Mouse (Mus musculus) G1E (cell line): ENCODE measurements around the gene Tmem121. TPM values are rescaled to one million over a fixed set of nuclear protein-coding genes. Genes with fewer than 3 reads are reported as not detected.
"Not testable (repeated sequence)": the region's sequence is repeated elsewhere in the genome, so short reads cannot be mapped to it uniquely, and the experiment has no call there.

Source experiments
- ATAC-seq: 2 replicates; pipeline ENCODE4 v1.8.0; 2016; ENCODE audit warnings: mild to moderate bottlenecking; ENCODE audit not compliant: insufficient number of reproducible peaks, poor library complexity, low FRiP score, severe bottlenecking; ENCODE audit errors: extremely low read depth
- DNase-seq: peaks from one replicate; pipeline ENCODE4 v3.0.0; 2012; ENCODE audit warnings: low spot score
- H3K27me3 ChIP-seq: 2 replicates; pipeline ENCODE4 v1.6.1; 2012; ENCODE audit warnings: mild to moderate bottlenecking, low read length, inconsistent platforms; ENCODE audit not compliant: insufficient read depth
- H3K36me3 ChIP-seq: replicated peaks from 2 replicates; pipeline ENCODE3; 2012; ENCODE audit warnings: mild to moderate bottlenecking, inconsistent platforms
- H3K4me1 ChIP-seq: 2 replicates; pipeline ENCODE4 v1.6.1; 2012; ENCODE audit warnings: low read depth, low read length, inconsistent platforms, mixed read lengths; ENCODE audit not compliant: insufficient read depth
- H3K4me3 ChIP-seq: 2 replicates; pipeline ENCODE4 v1.5.1; 2012; ENCODE audit warnings: low read depth, mild to moderate bottlenecking, inconsistent platforms, low read length, moderate library complexity, mixed read lengths
- H3K9me3 ChIP-seq: replicated peaks from 2 replicates; pipeline ENCODE4 v1.6.1; 2012; ENCODE audit warnings: inconsistent platforms
- CTCF ChIP-seq: IDR thresholded peaks from 2 replicates; pipeline ENCODE4 v1.5.1; 2012; ENCODE audit warnings: low read depth, low read length, inconsistent platforms, mixed read lengths
- GATA1 ChIP-seq: IDR thresholded peaks from 2 replicates; pipeline ENCODE4 v1.6.1; 2012; ENCODE audit warnings: borderline replicate concordance, low read length, inconsistent platforms, mixed read lengths
- GATA2 ChIP-seq: IDR thresholded peaks from 2 replicates; pipeline ENCODE4 v1.6.1; 2012; ENCODE audit warnings: low read depth, low read length, inconsistent platforms, borderline replicate concordance
- POLR2AphosphoS5 ChIP-seq: IDR thresholded peaks from 2 replicates; pipeline ENCODE4 v1.6.1; 2012; ENCODE audit warnings: low read depth, low read length, inconsistent platforms; ENCODE audit not compliant: insufficient replicate concordance
- TAL1 ChIP-seq: conservative IDR thresholded peaks from 2 replicates; pipeline ENCODE4 v1.6.1; 2012; ENCODE audit warnings: low read depth, low read length, inconsistent platforms, mixed read lengths
- polyA plus RNA-seq: library from polyadenylated mRNA; stranded (reverse); fragments of >175 nt; gene quantifications from 2 replicates; pipeline ENCODE4 v1.2.3, GENCODE M21; 2012
- total RNA-seq, 2 experiments: library from RNA; stranded (forward) in 1 of 2; stranded (reverse) in 1 of 2; fragments of 200-1000 nt in 1 of 2; fragments of >200 nt in 1 of 2; fragmentation: Nextera tagmentation in 1 of 2; gene quantifications; 2 replicates each; pipeline ENCODE4 v1.2.3; 2014 to 2017

The Tmem121 gene
- total and polyA plus RNA-seq, 3 experiments = not detected

DNA sequence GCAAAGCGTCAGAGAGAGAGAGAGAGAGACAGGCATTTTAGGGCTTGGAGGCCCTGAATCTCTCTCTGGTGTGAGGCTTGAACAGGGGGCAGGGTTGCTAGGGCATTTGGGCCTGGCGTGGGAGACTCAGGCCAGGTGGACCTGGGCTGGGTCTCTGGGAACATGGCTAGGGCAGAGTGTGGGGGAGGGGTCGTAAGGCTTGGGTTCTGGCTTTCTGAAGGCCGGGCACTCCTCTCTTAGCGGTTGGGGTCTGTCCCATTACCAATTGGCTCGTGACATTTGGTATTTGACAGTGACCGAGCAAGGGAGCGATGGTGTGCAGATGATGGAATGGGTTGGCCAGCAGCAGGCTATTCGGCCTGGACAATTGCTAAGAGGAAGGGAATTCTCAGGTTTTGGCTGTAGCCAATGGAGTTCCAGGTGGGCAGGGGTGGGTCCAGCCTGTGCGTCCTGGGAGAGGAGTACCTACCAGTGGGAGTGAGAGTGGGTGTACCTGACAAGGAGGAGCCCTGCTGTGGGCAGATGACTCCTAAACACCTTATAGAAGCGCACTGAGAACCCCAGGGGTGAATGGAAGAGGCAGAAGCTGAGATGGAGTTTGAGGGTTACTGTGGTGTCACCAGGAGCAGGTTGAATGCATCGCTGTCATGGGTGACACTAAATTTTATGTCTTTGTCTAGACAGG, 738 bp downstream of the Tmem121 start:
- no peak for DNase-seq
- Histone ChIP-seq H3K9me3 (peaks cover 38% of the 10 kb centered on the region), H3K4me1 (no peaks in the 10 kb centered on the region), H3K36me3 (no peaks in the 10 kb centered on the region), H3K4me3 (no peak overlapping the region), H3K27me3 (peaks cover 9% of the 10 kb centered on the region; the same call in 1 of the 2 replicates)
- TF ChIP-seq GATA2 = no peak
- no peak for TF ChIP-seq TAL1
- no peak for TF ChIP-seq GATA1
- TF ChIP-seq POLR2AphosphoS5 = no peak
- no peak for TF ChIP-seq CTCF
- ATAC-seq = no peak

DNA sequence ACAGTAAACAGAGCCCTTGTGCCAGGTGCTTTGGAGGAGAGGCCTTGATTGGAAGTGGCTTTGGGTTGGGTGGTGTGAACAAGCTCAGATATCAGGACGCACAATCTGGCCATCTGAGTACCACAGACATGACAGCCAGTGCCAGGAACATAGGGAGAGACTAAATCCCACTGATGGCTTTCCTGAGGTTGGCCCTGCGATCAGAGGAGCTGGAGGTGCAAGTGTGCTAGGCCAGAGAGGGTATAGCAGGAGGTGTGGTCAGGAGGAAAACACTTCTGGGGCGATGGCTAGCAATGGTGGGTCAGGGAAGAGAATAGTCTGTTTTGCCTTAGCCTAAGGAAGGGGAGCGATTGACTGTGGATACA, 1.3 kb downstream of the Tmem121 start:
- H3K27me3 ChIP-seq = peaks cover 9% of the 10 kb centered on the region; the same call in 1 of the 2 replicates
- no peaks in the 10 kb centered on the region for H3K4me1 ChIP-seq
- H3K4me3 ChIP-seq = no peak overlapping the region
- TF ChIP-seq CTCF (no peak), GATA1 (no peak), TAL1 (no peak), POLR2AphosphoS5 (no peak), GATA2 (no peak)
- H3K9me3 ChIP-seq = peaks cover 38% of the 10 kb centered on the region
- H3K36me3 ChIP-seq = no peaks in the 10 kb centered on the region
- DNase-seq (no peak), ATAC-seq (no peak)

DNA sequence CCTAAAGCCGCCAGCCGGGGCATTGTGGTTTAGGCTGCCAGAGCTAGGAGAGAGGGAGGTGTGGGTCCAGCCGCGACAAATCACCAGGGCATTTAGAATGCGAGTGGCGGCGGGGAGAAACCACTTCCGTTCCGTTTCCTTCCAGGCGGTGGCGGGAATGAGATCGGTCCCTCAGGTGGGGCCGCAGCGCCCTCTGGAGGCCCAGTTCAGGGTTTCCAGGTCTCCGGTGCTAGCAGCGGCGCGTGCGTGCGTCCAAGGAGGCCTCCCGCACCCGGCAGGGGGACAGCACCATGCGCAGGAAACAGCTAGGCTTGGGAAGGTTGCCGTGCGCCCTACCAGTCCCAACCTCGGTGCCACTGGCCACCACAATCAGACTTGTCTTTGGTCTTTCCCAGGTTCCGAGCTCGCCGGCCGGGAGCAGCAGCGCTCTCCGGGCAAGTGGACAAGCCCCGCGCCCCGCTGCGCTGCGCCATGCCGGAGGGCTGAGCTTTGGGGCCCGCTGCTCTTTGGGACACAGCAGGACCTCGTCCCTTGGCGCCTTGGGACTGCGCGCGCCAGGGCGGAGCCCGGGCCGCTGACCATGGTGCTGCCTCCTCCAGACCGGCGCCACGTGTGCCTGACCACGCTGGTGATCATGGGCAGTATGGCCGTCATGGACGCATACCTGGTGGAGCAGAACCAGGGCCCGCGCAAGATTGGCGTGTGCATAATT, 2.0 kb downstream of the Tmem121 start:
- DNase-seq = no peak
- no peak for ATAC-seq
- TF ChIP-seq CTCF (no peak), POLR2AphosphoS5 (no peak), GATA1 (no peak), TAL1 (no peak), GATA2 (no peak)
- H3K9me3 ChIP-seq = peaks cover 38% of the 10 kb centered on the region
- H3K4me1 ChIP-seq = no peaks in the 10 kb centered on the region
- peaks cover 11% of the 10 kb centered on the region; the same call in 1 of the 2 replicates for H3K27me3 ChIP-seq
- H3K4me3 ChIP-seq = peak overlapping the region; percentile 22; the same call in 1 of the 2 replicates
- no peaks in the 10 kb centered on the region for H3K36me3 ChIP-seq

DNA sequence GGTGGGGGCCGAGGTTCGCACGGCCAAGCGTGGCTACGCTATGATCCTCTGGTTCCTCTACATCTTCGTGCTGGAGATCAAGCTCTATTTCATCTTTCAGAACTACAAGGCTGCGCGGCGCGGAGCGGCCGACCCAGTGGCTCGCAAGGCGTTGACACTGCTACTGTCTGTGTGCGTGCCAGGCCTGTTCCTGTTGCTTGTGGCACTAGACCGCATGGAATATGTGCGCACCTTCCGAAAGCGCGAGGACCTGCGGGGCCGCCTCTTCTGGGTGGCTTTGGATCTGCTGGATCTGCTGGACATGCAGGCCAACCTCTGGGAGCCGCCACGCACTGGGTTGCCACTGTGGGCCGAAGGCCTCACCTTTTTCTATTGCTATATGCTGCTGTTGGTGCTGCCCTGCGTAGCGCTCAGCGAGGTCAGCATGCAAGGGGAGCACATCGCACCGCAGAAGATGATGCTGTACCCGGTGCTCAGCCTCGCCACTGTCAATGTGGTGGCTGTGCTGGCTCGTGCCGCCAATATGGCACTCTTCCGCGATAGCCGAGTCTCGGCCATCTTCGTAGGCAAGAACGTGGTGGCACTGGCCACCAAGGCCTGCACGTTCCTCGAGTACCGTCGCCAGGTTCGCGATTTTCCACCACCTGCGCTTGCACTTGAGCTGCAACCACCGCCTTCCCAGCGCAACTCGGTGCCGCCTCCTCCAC, 2.8 kb downstream of the Tmem121 start:
- Histone ChIP-seq H3K36me3 (no peaks in the 10 kb centered on the region), H3K4me3 (peak overlapping the region; percentile 22; the same call in 1 of the 2 replicates), H3K9me3 (peaks cover 38% of the 10 kb centered on the region), H3K27me3 (peaks cover 13% of the 10 kb centered on the region; the same call in 1 of the 2 replicates), H3K4me1 (no peaks in the 10 kb centered on the region)
- DNase-seq (no peak), ATAC-seq (no peak)
- TF ChIP-seq GATA2 = no peak
- TF ChIP-seq GATA1 = no peak
- TF ChIP-seq CTCF = no peak
- no peak for TF ChIP-seq POLR2AphosphoS5
- no peak for TF ChIP-seq TAL1

DNA sequence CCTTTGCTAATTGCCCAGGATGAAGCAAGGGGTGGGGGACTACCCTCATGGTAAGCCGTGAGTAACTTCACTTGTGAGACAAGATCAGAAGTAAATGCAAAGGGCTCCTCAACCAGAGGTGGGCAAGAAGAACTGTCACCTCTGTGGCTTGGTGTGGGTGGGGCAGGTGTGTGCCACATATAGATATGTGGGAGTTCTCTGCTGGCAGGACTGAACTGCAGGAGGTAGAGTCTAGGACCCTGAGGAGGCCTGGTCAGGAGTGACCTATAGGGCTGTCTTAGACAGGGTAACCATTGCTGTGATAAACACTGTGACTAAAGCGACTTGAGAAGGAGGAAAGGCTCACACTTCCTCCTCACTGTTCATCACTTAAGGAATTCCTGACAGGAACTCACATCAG, 7.7 kb downstream of the Tmem121 start:
- H3K4me3 ChIP-seq = no peak overlapping the region
- peaks cover 8% of the 10 kb centered on the region; the same call in 1 of the 2 replicates for H3K27me3 ChIP-seq
- DNase-seq (no peak), ATAC-seq (0 out of 2 replicates have a peak, but pooled peaks have one; percentile 8)
- H3K4me1 ChIP-seq = no peaks in the 10 kb centered on the region
- H3K9me3 ChIP-seq = peaks cover 9% of the 10 kb centered on the region
- TF ChIP-seq TAL1 (no peak), GATA2 (no peak), GATA1 (no peak), CTCF (no peak), POLR2AphosphoS5 (no peak)
- H3K36me3 ChIP-seq = no peaks in the 10 kb centered on the region

DNA sequence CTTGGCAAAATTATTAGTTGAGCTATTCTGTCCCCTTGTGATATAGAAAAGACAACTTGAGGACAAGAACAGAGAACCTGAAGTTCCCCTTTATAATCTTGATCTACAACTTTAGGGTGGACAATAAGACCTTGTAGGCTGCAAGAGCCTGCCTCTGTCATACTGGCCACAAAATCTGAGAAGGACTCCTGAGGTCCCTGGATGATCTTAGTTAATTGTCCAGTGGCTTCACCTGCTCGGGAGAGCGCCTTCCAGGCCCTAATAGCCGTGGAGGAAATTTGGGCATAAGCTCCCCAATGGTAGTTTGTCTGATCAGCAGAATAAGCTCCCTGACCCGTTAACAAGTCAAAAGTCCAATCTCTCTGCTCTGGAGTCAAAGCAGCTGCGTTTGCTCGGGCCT, 13.4 kb downstream of the Tmem121 start:
- not testable (repeated sequence) for ATAC-seq, DNase-seq, H3K9me3 ChIP-seq, H3K4me1 ChIP-seq, H3K36me3 ChIP-seq, H3K27me3 ChIP-seq, H3K4me3 ChIP-seq
